Mouse (Mus musculus): ENCODE measurements around the gene Rasgef1a.

Gene Rasgef1a

DNA sequence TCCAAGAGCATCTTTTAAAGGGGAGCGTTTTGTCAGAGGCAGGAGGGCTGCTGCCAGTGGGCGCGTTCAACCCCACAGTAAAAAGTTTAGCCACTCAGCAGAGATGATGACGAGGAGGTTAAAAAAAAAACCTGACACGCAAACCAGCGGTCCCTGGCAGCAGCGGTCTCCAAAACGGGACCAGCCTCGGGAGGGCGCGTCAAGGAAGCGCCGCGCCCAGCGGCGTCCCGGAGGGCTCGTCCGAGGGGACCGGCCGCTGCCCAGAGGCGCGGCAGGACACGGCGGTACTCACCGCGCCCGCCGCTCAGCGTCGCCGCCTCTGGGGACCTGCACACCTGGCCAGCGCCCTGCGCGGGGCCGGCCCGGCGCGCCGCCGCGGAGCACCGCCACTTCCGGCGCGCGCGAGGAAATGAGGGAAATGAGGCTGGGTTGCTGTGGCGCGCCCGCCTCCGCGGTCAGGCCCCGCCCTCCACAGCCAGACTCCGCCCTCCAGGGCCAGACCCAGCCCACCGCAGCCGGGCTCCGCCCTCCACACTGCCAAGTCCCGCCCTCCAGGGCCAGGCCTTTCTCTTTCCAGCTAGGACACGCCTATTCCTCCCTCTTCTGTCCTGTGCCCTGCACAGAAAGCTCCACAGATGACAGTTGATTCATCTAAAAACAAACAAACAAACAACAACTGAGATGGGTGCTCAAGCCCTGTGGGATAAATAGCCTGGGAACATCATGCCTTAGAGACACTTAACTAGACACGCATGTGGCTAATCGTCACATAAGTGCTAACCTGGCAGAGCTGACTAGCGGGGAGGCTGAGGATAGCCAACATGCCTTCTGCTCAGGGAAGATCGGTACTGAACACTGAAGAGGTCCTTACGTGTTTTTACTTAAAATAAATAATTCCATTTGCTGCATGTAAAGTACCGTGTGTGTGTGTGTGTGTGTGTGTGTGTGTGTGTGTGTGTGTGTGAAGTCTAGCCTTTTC lies 127.8 kb downstream of the Rasgef1a start, which contains the start of gene Csgalnact2:
TSS of gene Csgalnact2 (minus strand) at position 410 of the 979 bp plus-strand sequence.
- DNase-seq, result peak; percentile 99

DNA sequence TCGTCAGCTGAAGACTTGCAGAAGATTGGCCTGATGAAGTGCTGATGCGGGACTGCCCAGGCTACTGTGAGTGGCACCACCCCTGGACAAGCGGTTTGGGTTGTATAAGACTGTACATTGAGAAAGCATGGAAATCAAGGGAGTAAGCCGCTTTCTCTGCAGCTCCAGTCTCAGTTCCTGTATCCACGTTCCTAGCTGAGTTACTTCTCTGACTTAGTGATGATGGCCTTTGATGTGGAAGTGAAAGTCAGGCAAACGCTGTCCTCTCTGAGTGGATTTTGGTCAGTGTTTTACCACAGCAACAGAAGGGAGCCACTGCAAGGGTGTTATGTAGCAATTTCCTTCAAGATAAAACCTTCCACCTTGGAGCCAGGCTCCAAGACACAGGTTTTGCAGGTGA lies 129.7 kb downstream of the Rasgef1a start:
- DNase-seq, result peak; percentile 95
